In genomic region chr15:93513939-93514341, GRCm38 (mm10) we compare ENCODE assay signal across 8 mouse cellular contexts.
DNase-seq lines count a peak whose midpoint lies in the region; ATAC-seq lines count a peak whose summit lies in the region.

No protein-coding gene starts in this region.

- no peak for ATAC-seq in midbrain, embryonic 15.5 days (replicated peaks)
- ATAC-seq in kidney, embryonic 16.5 days (ENCODE audit: low FRiP score, low TSS enrichment), result peak; percentile 47
- no peak for ATAC-seq in neural tube, embryonic 13.5 days (ENCODE audit: low read depth)

- peaks cover 4% of the 10 kb centered on the region for H3K36me3 ChIP-seq in midbrain, embryonic 10.5 days
- H3K36me3 ChIP-seq in midbrain, embryonic 15.5 days (replicated peaks), result no peaks in the 10 kb centered on the region
- H3K36me3 ChIP-seq in erythroblast, embryonic 14.5 days (ENCODE audit: control insufficient read depth), result peaks cover 3% of the 10 kb centered on the region; the same call in 1 of the 2 replicates
- peaks cover 7% of the 10 kb centered on the region; the same call in 1 of the 2 replicates for H3K36me3 ChIP-seq in kidney, embryonic 16.5 days (ENCODE audit: insufficient read depth, low read length)
- peaks cover 4% of the 10 kb centered on the region for H3K36me3 ChIP-seq in neural tube, embryonic 13.5 days

- WGBS in midbrain, embryonic 10.5 days, result 2% methylated on average over 10 of the region's 10 CpGs
- 5% methylated on average over 10 of the region's 10 CpGs for WGBS in midbrain, embryonic 15.5 days
- WGBS in kidney, embryonic 16.5 days, result 17% methylated on average over 10 of the region's 10 CpGs
- 4% methylated on average over 10 of the region's 10 CpGs for WGBS in neural tube, embryonic 13.5 days

- H3K27ac ChIP-seq in midbrain, embryonic 10.5 days (replicated peaks), result no peak overlapping the region
- H3K27ac ChIP-seq in midbrain, embryonic 15.5 days, result no peak overlapping the region
- peak overlapping the region; percentile 50; the same call in 1 of the 2 replicates for H3K27ac ChIP-seq in kidney, embryonic 16.5 days (ENCODE audit: low read length)
- no peak overlapping the region for H3K27ac ChIP-seq in neural tube, embryonic 13.5 days (replicated peaks)

- H3K27me3 ChIP-seq in midbrain, embryonic 10.5 days (ENCODE audit: low read depth, poor library complexity, severe bottlenecking), result peaks cover 73% of the 10 kb centered on the region
- peaks cover 21% of the 10 kb centered on the region for H3K27me3 ChIP-seq in midbrain, embryonic 15.5 days (replicated peaks)
- H3K27me3 ChIP-seq in erythroblast, embryonic 14.5 days (ENCODE audit: control insufficient read depth), result peaks cover 33% of the 10 kb centered on the region
- no peaks in the 10 kb centered on the region for H3K27me3 ChIP-seq in kidney, embryonic 16.5 days (ENCODE audit: insufficient read depth, low read length)
- peaks cover 27% of the 10 kb centered on the region for H3K27me3 ChIP-seq in neural tube, embryonic 13.5 days

- peaks cover 52% of the 10 kb centered on the region for H3K4me1 ChIP-seq in midbrain, embryonic 10.5 days
- peaks cover 35% of the 10 kb centered on the region for H3K4me1 ChIP-seq in midbrain, embryonic 15.5 days
- peaks cover 15% of the 10 kb centered on the region for H3K4me1 ChIP-seq in erythroblast, embryonic 14.5 days (ENCODE audit: control insufficient read depth)
- H3K4me1 ChIP-seq in kidney, embryonic 16.5 days (ENCODE audit: insufficient read depth, low read length), result peaks cover 52% of the 10 kb centered on the region
- peaks cover 71% of the 10 kb centered on the region for H3K4me1 ChIP-seq in neural tube, embryonic 13.5 days (replicated peaks)

- DNase-seq in midbrain, embryonic 10.5 days (ENCODE audit: low spot score), result peak; percentile 47
- no peak for DNase-seq in cerebellum, adult 18-20 months
- no peak for DNase-seq in cerebellum, adult 9-10 months
- DNase-seq in B cell, adult 2 months, result no peak

- no peak overlapping the region for H3K4me2 ChIP-seq in midbrain, embryonic 15.5 days
- H3K4me2 ChIP-seq in kidney, embryonic 16.5 days (replicated peaks; ENCODE audit: low read depth, low read length), result peak overlapping the region; percentile 38; the same call in 1 of the 2 replicates
- peak overlapping the region; percentile 30; the same call in 1 of the 2 replicates for H3K4me2 ChIP-seq in neural tube, embryonic 13.5 days

- no peak overlapping the region for H3K9ac ChIP-seq in midbrain, embryonic 15.5 days
- H3K9ac ChIP-seq in kidney, embryonic 16.5 days (replicated peaks; ENCODE audit: low read length), result peak overlapping the region; percentile 45; the same call in 1 of the 2 replicates
- no peak overlapping the region for H3K9ac ChIP-seq in neural tube, embryonic 13.5 days

- peak overlapping the region; percentile 29; the same call in 1 of the 2 replicates for H3K4me3 ChIP-seq in midbrain, embryonic 10.5 days
- no peak overlapping the region for H3K4me3 ChIP-seq in midbrain, embryonic 15.5 days
- peak overlapping the region; percentile 46 for H3K4me3 ChIP-seq in erythroblast, embryonic 14.5 days (replicated peaks)
- H3K4me3 ChIP-seq in kidney, embryonic 16.5 days (ENCODE audit: low read length), result peak overlapping the region; percentile 30
- H3K4me3 ChIP-seq in neural tube, embryonic 13.5 days, result no peak overlapping the region

- no peaks in the 10 kb centered on the region for H3K9me3 ChIP-seq in midbrain, embryonic 10.5 days (replicated peaks)
- no peaks in the 10 kb centered on the region for H3K9me3 ChIP-seq in midbrain, embryonic 15.5 days
- H3K9me3 ChIP-seq in erythroblast, embryonic 14.5 days (ENCODE audit: control insufficient read depth, low read length), result 0 out of 2 replicates have a peak, but pooled peaks cover 2% of the 10 kb centered on the region
- H3K9me3 ChIP-seq in kidney, embryonic 16.5 days (ENCODE audit: low read length), result no peaks in the 10 kb centered on the region
- no peaks in the 10 kb centered on the region for H3K9me3 ChIP-seq in neural tube, embryonic 13.5 days

Comparison
In these comparisons a context has a peak if more than half of its experiments do, and no peak if none do; other contexts are left out.
1. H3K4me3 ChIP-seq: peak in midbrain, embryonic 10.5 days (single experiment), erythroblast, embryonic 14.5 days (single experiment) and kidney, embryonic 16.5 days (single experiment); none in midbrain, embryonic 15.5 days (single experiment) and neural tube, embryonic 13.5 days (single experiment).